Mouse (Mus musculus) cerebellum, adult 9-10 months (tissue): ENCODE data around the gene Adam12.
A peak's percentile ranks its signal among the peaks of the same experiment; 100 is the strongest.

ENCODE experiments used
- DNase-seq: peaks from one replicate; pipeline ENCODE4 v3.0.0; 2022

Gene Adam12

DNA sequence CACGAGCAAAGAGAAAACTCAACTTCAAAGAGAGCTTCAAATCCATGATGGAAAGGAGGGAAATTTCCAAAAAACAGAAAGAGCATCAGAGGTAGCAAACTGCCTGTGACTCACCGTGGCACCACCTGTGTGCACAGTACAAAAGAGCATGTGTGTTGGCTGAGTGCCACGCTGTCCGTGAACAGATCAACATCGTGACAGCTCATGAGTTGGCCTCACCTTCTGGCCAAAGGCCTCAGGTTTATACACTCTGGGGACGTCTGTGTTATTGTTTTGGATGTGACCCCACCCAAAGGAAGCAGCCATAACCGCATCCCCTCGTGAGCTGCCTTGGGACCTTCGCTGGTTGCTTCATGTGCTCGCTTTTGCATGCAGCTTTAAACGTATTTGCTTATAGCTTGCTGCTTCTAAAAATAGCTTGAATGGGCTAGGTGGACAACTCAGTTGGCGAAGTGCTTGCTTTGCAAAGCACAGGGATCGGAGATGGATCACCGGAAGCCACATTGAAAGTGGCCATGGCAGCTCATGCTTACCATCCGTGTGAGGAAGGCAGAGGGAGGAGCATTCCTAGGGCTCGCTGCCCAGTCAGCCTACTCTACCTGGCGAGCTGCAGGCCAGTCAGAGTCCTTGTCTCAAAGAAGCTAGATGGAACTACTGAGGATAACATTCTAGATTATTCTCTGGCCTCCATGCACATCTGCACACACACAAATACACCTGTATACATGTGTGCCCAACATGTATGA, 151.8 kb downstream of the Adam12 start:
- DNase-seq: peak; percentile 29

DNA sequence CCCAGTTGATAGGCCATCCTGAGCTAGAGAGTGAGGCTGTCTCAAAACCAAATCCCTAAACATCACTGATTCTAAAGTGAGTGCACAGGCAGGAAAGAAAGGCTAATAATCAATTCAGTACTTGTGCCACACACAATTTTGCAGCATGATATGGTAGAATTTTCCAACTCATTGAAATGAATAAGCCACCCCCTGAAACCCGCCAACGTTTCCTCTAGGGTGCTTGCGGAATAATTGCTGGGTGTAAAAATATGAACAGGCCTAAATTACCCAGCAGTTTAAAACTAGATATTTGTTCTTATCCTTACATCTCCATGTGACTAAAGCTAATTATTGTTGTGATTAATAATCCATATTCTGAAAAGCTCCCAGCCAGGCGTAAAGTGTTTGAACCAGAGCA, 154.3 kb downstream of the Adam12 start:
- no peak for DNase-seq

DNA sequence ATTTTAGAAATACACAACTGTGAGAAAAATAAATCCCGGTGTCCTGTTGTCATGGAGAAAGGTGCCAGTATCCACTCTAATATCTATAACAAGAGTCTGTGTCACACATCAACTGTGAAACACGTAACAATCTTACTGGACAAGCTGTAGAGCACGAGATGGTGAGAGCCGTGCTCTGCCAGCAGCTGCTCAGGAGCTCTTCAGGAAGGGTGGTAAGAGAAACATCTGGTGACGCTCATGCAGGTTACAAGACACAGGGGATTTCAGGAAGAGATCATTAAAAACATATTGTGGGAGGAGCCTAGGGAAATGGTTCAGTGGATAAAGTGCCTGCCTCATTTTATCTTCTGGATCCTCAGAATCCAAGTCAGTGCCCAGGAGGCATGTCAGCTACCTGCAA, 158.9 kb downstream of the Adam12 start:
- DNase-seq: no peak

DNA sequence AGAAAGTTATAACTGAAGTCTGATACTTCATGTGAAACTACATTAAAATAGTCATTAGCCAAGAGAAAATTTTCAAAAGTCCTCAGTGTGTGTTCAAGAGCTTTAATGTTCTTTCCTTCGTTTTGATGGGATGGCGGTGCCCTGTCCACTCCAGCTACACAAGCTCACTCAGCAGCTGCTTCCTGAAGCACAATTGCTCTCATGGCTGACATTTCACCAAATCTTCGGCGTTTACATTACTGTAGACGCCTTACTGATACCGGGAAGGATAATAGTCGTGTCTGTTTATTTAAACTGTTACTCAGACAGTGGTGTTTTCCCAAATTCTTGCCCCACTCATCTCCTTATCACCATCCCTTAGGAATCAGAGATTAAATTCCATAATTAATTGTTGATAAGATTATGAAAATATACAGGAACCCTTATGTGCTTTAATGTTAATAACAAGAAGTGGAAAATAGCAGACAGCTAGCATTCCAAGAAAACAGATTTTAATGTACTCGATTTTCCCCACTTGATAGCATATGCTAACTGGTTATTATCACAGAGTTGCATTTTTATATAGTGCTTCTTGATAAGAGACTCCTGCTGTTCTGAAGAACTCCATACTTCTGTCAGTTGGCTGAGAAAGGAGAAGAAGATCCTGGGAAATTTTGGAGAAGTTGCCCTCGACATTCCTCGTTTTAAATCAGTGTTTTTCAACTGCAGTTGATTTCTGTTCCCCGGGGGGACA, 160.6 kb downstream of the Adam12 start:
- DNase-seq: no peak

DNA sequence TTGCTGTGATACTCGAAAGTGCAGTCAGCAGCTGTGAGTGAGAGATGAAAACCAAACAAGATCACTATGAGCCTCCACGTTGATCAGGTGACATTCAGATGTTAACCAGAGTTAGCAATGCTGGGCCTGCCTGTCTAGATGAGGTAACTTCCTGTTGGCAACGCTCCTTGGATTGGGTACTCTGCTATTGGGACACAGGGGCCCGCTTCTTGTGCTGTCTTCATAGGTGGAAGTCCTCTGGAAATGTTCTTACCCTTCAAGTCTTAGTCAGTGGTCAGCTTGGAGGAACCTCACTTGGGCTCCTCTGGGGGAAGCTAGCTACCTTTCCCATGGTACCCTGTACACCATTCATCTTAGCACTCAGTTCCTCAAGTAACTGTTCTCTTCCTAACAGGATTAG, 169.3 kb downstream of the Adam12 start:
- no peak for DNase-seq

DNA sequence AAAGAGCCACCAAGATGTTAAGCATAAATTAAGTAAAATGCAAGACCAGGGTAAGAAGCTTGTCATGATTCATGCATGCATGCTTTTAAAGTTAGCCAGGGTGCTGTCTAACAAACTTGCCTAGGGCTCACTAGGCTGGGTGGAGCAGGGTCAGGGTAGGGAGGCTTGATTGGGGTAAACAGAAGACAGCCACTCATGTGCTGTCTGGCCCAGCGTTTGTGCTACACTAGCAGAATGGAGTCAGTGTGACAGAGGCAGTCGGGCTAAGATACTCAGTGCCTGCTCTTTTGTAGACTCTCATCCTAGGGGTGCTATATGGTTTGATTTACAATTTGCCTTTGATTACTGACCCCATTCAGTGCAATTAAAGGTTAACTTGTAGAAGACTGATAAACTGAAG, 179.5 kb downstream of the Adam12 start:
- no peak for DNase-seq

DNA sequence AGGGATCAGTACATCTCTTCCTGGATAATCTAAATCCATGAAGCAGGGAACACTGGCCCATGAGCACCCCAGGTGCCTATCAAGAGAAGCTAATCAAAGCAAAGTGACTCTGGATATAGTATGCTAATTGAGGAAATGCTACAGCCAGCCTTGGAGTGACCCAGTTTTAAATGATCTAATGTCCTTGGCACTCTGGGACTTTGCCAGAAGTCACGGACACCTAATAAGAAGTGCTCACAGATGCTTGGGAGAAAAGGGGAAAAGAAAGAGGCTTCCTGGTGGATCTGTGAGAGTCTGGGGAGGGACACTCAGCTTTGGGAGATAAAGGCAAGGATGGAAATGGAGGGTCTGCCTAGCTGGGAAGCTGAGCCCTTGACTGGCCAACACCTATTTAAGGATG, 181.6 kb downstream of the Adam12 start:
- DNase-seq: peak; percentile 6

DNA sequence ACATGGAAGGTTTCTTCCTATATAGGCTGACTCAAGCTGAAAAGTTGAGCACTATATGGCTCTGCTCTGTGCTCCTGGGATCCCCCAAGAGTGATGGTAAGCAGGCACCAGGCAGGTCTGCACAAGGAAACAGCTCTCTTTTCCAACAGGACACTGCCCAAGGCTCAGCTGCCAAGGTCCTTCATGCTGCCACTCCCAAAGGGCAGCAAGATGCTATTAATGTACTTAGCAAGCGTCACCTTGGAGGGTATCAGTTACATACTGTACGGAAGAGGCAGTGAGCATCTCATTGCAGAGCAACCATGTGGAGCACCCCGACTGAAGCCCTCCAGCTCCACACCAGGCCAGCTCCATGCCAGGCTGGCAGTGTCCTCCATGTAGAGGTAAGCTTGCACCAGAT, 185.6 kb downstream of the Adam12 start:
- no peak for DNase-seq

DNA sequence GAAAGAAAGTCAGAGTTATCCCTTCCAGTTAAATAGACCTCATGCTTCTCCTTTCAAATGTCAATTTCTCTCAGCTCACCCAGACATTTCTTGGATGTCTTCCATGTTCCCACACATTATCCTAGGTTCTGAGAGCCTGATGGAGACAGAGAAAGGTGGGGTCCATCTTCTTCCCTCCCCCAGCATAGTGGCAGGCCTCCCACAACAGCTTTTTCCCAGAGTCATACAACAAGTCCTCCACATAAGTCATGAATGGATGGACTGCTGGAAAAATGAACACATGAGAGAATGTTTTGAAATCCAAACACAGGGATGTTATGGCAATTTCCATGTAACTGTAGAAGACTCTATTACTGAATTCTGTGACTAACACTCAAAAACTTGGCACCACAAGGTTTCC, 188.4 kb downstream of the Adam12 start:
- DNase-seq: no peak

DNA sequence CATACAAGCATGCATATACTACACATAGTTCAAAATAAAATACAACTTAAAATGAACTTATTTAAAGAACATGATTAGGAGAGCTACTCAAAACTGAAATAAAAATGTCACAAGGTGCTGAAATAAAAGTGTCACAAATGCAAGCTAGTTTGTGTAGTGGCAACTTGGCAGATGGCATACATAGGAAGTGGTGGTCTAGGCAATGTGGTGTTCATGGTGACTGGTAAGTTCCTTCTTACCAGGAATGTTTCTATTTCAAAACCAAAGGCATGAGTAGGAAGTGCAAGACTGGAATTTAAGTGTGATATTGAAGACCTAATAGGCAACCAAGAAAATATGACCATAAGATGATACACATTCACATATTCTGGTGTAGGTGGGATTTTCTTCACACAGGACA, 189.3 kb downstream of the Adam12 start:
- no peak for DNase-seq

DNA sequence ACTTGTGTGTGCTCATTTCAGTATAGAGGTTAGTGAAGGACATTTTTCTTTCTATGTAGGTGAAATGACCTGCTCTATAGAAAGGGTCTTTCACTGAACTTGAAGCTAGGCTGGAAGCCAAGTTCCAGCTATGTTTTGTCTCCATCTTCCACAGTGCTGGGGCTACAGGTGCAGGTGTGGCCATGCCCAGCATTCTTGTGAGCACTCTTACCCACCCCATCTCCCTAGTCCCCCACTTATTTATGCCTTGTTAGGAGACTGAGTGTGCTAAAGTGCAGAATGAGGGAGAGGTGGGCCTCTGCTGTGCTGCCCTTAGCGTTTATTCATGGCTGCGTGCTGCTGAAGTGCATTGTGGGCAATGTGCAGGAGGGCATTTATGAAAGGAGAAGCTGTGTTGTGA, 198.0 kb downstream of the Adam12 start:
- DNase-seq: no peak

DNA sequence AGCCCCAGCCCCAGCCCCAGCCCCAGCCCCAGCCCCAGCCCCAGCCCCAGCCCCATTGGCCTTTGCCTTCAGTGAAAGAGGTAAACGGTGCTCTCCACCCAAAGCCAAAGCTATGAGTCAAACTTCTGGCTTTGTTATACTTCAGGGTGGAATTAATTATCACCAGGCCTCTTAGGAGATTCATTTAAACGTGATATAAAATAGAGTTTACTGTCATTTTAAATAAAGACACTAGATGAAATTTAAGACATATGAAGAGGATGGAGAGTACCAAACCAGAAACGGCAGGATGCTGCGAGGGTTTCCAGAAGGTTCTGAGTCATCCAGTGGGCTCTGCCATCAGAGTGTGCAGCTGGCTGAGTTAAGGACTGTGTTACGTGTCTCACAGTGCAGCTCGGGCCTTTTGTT, 199.0 kb downstream of the Adam12 start:
- no peak for DNase-seq

DNA sequence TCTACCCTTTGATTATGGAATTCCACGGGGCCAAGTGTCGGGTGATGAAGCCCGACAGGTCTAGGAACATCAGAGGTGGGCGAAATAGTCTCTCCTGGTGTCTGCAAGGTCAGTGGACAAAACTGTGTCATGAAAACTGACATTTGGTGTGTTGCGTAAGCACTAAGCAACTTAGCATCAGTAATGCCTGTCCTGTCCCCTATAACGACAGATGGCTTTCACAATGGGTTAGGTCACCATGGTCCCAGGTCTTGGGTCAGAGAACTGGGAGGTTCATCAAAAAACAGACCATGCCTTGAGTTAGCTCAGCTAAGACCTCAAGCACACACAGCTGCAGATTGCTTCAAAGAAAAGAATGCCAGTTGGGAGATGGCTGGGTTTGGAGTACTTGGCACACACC, 200.2 kb downstream of the Adam12 start:
- no peak for DNase-seq

DNA sequence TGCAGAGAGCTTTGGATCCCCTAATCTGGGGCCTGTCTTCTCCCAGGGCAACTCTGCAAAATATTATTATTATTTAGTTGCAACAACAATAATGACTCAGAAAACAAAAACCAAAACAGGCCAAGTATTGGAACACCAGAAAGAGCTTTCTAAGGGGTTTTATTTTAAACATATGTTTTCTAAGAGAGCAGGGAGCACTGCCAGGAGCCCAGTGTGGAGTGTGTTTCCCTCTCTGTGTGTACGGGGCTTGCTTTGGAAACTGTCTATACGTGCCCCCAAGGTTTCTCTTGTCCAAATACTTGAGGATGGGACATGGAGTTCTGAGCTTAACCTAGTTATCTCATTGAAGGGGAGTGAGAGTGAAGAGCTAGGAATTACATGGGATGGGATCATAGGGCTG, 200.7 kb downstream of the Adam12 start:
- DNase-seq: no peak

DNA sequence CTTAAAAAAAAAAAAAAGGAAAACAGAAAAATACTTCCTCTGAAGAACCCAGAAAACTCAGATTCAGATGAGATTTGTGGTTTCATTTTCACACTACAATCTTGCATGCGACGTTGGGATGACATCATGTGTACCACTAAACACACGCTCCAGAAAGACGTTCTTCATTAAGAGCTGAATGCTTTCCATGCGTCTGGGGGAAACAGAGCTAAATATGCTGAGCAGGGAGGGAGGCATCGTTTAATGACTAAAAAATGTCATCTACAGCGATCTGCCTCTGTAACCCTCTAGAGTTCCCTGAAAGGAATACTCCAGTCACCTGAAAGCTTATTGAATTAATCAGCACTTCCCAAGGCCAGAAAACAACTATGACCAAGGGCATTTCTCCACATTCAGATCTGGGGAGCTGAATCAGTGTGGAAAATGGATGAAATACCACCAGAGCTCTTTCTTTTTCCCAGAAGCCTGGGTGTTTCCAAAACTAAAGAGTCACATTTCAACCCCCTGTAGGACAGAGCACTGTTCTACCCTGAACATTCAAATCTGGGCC, 203.6 kb downstream of the Adam12 start:
- no peak for DNase-seq

DNA sequence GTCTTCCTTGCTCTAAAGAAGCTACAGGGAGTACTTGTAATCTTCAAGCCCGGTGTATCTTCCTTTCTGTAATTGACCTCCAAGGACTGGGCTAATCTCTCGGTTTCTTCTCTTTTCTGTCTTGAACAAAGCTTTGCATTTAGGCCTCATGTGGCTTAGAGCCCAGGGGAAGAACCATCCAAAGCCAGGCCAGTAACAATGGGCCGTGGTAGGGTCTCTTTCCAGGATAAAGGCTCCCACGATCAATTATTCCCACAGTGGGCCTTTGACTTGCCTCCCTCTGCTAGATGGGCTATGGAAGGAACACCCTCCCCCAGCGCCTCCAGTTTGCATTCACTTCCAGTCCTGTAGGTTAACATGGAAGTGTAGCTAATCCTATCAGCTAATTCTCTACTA, 204.9 kb downstream of the Adam12 start:
- no peak for DNase-seq

DNA sequence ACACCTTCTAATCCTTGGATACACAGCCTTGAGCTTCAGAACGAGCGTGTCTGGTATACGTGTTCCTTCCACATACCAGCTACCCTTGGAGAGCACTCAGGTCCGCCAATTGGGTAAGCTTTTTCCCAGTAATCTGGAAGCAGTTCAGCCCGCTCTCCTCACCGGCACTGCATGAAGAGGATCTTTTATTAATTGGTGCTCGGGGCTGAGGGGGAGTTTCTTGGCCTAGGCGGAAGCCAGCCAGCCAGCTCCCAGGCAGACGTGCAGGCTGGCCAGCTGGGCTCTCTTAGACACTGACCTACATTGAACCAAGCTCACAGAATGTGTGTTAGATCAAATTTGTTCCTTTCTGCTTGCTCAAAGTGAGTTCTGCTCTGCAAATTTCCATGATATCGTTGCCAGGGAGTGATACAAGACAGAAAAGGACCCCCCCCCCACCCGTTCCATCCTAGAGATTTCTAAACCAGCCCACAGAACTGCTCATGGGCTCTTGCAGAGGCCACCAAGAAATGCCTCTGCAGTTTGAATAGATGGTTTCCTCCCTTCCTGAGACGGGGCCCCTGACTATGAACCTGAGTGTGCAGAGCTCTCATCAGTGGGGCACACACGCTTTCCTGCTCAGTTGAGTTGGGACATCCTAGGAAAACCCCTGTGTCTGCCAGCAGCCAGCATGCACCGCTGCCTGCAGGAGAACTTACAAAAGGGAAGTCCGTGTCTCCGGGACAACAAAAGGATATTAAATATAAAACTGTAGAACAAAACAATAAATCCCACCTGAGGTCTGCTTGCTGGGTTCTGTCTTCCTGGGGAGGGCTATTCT, 205.5 kb downstream of the Adam12 start:
- peak; percentile 28 for DNase-seq

DNA sequence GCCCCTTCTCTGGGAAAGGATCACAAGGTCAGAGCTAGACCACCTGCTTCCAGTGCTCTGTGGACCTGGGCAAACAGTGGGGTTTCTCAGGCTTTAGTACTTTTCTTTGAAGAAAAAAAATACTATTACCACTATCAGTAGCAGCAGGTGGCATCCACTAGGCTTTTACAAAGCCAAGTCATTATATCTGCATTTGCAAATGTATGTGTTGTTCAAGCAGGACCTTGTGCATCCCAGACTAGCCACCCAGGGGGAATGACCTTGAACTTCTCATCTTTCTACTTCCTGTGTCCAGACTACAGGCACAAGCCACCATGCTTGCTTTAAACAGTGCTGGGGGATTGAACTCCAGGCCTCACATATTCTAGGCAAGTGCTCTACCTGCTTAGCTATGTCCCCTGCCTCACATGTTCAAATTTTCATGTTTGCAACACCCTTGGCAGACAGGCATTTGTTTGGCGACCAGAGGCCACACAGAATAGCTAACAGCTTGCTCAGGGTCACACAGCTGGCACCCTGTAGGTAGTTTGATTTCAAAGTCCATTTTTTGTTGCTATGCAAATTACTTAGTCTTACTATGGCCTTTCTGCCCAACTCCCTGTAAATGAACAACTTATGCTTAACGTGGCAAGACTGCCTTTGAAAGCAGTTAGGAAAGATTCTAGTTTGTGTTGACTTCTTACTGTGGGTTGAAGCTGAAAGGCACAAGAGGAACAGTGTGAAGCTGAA, 209.6 kb downstream of the Adam12 start:
- DNase-seq: no peak

DNA sequence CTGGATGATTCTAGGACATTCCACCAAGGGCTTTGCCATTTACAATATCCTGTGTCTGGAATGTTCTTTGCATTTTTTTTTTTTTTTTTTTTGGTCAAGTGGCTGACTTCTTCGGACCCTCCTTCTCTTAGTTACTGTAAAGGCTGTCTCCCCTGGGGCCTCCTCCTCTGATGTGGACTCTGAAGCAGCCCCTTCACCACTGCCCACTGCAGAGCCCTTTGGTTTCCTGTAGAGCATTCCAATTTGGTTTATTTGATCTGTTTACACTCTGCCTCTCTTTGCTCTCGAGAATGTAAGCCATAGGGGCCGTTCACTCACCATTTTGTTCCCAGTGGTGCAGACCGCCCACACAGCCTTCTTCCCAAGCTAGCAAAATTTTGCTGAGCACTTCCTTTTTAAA, 216.7 kb downstream of the Adam12 start:
- no peak for DNase-seq

DNA sequence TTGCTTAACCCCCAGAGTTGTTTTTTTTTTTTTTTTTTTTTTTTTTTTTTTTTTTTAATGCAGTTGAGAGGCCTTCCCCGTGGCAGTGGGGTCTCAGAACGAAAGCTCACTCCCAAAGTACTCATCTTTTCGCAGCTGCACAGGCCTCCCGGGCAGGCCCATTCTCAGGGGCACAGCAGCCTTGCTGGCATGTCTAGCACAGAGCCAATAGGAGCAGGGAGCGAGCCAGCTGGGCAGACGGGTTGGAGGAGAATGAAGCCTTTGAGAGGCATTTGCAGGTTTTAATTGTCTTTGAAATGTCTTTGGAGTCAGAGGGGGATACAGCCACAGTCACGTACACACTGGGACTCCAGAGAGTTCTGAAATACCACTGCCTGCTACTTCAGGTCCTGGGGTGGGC, 217.2 kb downstream of the Adam12 start:
- DNase-seq: no peak

DNA sequence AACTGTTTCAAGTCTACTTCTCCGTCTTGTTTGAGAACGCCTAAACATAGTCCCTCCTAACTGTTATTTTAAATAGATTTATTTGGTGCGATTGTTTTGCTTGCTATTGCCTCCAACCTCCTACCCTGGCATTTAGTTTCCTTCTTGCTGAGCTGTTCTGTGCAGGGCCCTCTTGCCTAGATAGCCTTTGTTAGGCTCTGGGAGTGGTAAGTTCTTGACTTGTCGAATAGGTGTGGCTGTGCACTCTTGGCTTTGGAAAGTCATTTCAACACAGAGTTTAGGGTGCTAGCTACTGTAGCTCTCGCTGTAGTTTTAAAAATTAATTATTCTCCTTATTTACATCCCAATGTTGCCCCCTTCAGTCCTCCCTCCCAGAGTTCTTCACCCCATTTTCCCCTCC, 222.8 kb downstream of the Adam12 start:
- DNase-seq: no peak

DNA sequence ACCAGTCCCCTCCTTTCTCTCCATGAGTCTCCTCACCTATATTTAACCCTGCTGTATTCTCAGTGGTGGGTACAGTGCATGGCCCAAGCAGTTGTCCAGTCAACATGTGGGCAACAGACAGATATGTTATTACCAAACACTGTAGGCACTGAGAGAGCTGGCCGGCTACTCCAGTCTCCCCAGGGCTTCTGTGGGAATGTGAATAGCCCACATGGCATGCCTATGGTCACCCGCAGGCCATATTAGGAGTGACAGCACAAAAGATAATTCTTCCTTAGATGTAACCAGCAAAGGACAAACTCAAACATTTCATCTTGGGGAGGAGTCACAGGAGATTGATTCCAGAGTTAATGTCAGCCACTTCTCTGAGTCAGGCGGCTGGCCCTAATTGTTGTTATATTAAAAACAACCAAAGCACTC, 224.0 kb downstream of the Adam12 start:
- DNase-seq: no peak

DNA sequence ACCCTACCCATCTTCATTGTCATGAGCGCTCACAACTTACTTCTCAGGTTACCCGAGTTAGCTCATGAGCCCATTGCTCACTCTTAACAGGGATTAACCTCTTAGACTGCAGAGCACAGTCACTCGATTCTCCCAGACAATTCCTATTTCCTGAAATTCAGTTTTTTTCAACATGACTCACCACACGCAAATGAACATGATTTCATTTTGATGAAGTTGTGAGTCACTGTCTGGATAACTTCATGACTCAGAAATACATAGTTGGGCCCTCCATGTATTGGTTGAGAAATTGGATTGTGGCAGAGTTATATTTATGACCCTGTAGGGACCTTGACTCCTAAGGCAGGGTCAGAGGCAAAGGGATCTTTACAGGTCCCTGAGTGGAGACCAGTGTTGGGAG, 230.4 kb downstream of the Adam12 start:
- DNase-seq: no peak
